Mouse (Mus musculus) left cerebral cortex, adult 8-10 months (tissue): ENCODE data around the gene Kctd12. TPM values are rescaled to one million over a fixed set of nuclear protein-coding genes. Genes with fewer than 3 reads are reported as not detected.
A peak's percentile ranks its signal among the peaks of the same experiment; 100 is the strongest.

ENCODE experiments used
- DNase-seq, 2 experiments: peaks; one replicate each; pipeline ENCODE4 v3.0.0; 2022; ENCODE audit warnings: low spot score in 2 of 2
- microRNA-seq, 2 experiments: library from miRNA; unstranded; fragments of <30 nt; microRNA quantifications; one replicate each; pipeline ENCODE4 v1.2.0; 2022
- total RNA-seq, 4 experiments: library from RNA; stranded (reverse); gene quantifications; 2 replicates each; pipeline ENCODE4 v1.2.4; 2022

Kctd12 gene
- total RNA-seq, 4 experiments from 2014 or later, result 43.1 to 51.9 (median 50.0) TPM

- no peak for DNase-seq
Observed at GRCm38 (mm10) chr14:102965841-102966240, 16.6 kb downstream of the Kctd12 start.

GRCm38 (mm10) chr14:102962019-102962418 lies 20.4 kb downstream of the Kctd12 start:
- DNase-seq, result no peak

- no peak for DNase-seq
Observed at GRCm38 (mm10) chr14:102953511-102953910, 28.9 kb downstream of the Kctd12 start.

GRCm38 (mm10) chr14:102951974-102952373 lies 30.5 kb downstream of the Kctd12 start:
- DNase-seq, result no peak

GRCm38 (mm10) chr14:102947796-102948195 lies 34.6 kb downstream of the Kctd12 start:
- no peak for DNase-seq

- DNase-seq, result no peak
Observed at GRCm38 (mm10) chr14:102942222-102942843, 40.1 kb downstream of the Kctd12 start.

- peak in 1 of 2 experiments; percentile 26 for DNase-seq
Observed at GRCm38 (mm10) chr14:102934878-102935277, 47.6 kb downstream of the Kctd12 start.

- no peak for DNase-seq
Observed at GRCm38 (mm10) chr14:102930933-102931332, 51.5 kb downstream of the Kctd12 start.

- no peak for DNase-seq
Observed at GRCm38 (mm10) chr14:102929545-102929944, 52.9 kb downstream of the Kctd12 start.

- no peak for DNase-seq
Observed at GRCm38 (mm10) chr14:102927847-102928466, 54.5 kb downstream of the Kctd12 start.

Small RNA genes lying within 50 kb of the gene (microRNA-seq; reads per million reads assigned to microRNA genes)
- gene Mir5130, result 3.5 to 4.6 reads per million in 2 experiments

Other genes starting within 250 kb of the Kctd12 start
- gene Acod1, start 64.3 kb upstream of the Kctd12 start, total RNA-seq, result not detected
- 10 to 100 TPM; 10.4 to 16.2 (median 13.1) TPM for gene Cln5, start 87.6 kb upstream of the Kctd12 start, total RNA-seq
- gene Fbxl3, start 116.9 kb upstream of the Kctd12 start, total RNA-seq, result 10 to 100 TPM; 81.8 to 91.9 (median 85.1) TPM